Mouse (Mus musculus): ENCODE data around the gene Inf2. TPM values are rescaled to one million over a fixed set of nuclear protein-coding genes. Genes with fewer than 3 reads are reported as not detected.

Gene Inf2
- polyA plus RNA-seq (2015; fragmentation: Nextera tagmentation; extraction: Ambion mirVana): 1.2 and 2.7 TPM in 2 replicates

DNA sequence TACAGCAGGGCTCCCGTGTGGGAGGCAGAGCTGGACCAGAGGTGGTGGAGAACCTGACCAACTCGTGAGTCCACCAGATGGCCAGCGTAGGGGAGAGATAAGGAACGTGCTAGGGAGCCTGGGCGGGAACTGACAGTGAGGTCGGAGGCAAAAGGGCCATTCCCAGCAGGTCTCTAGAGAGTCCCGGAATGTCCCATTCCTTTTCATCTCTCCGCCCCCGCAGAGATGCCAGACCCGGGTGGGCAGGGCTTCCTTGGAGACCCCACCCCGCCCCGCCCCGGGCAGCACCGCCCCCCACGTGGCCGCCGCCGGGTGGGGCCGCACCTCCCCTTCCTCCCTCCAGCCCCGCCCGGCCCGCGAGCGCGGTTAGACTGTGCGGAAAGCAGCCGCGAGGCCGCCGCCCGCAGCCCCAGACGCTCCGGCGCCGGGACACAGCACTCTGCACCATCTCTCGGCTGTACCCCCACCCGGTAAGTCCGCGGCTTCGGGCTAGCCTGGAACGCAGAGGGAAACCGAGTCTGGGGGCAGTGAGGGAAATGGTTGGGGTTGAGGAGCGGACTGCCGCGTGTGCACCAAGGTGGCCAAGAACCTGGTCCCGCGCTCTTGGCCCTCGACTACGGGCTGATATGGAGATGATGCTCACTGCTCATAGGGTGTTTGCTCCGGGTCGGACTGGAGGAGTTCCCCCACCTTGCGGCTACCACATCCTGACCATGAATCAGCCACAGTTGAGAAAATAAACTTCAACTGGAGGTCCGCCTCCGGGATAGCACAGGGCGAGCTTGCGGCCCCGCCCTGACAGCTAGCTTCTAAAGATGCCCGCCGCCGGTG is at the start of gene Inf2:
Gene Inf2, plus strand, starts transcription at position 359 of the 831 bp plus-strand sequence.
- Histone ChIP-seq H3K9ac (ENCODE audit: low read depth, low read length) (peak within 1 kb of the TSS; percentile 49), H3K27ac (ENCODE audit: low read length) (peak within 1 kb of the TSS; percentile 77), H3K27me3 (ENCODE audit: control insufficient read depth, insufficient read depth, low read depth, low read length) (peaks cover 17% of the 10 kb centered on the region), H3K4me1 (ENCODE audit: control insufficient read depth, low read depth, low read length) (peaks cover 27% of the 10 kb centered on the region), H3K4me2 (ENCODE audit: low read depth, low read length) (peak within 1 kb of the TSS; percentile 68), H3K36me3 (ENCODE audit: control insufficient read depth, insufficient read depth) (no peaks in the 10 kb centered on the region), H3K9me3 (replicated peaks; ENCODE audit: control insufficient read depth, low read length) (no peaks in the 10 kb centered on the region), H3K4me3 (ENCODE audit: low read depth, low read length) (peak within 1 kb of the TSS; percentile 63)
- peak; percentile 80 for ATAC-seq (ENCODE audit: low read depth)
- under 1% methylated on average over 57 of the region's 60 CpGs for WGBS (ENCODE audit: insufficient replicate concordance)

DNA sequence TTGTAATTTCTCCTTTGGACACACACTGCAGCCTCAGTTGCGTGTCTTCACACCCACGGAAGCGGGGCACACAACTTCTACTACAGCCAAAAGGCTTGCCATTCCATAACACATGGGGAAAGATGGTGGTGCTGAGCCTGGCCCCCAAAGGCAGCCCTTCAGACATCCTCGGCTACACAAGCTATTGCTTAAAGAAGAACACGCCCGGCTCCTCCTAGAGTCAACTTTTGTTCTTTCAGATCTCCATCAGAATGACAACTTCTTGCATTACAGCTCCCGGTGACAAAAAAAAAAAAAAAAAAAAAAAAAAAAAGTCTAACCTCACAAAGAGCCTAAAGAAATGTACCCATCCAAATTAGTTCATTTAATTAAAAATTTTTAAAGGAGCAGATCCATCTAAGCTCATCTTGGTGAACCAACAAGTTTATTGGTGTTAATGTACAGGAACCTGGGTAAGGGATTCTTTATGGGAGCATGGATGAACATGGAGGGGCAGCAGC is 49.1 kb upstream of the Inf2 start:
- Histone ChIP-seq H3K27ac (ENCODE audit: low read length) (no peak overlapping the region), H3K9me3 (replicated peaks; ENCODE audit: control insufficient read depth, low read length) (no peaks in the 10 kb centered on the region), H3K27me3 (ENCODE audit: control insufficient read depth, insufficient read depth, low read depth, low read length) (no peaks in the 10 kb centered on the region), H3K4me1 (ENCODE audit: control insufficient read depth, low read depth, low read length) (no peaks in the 10 kb centered on the region), H3K4me3 (ENCODE audit: low read depth, low read length) (no peak overlapping the region), H3K36me3 (ENCODE audit: control insufficient read depth, insufficient read depth) (no peaks in the 10 kb centered on the region), H3K9ac (ENCODE audit: low read depth, low read length) (no peak overlapping the region), H3K4me2 (ENCODE audit: low read depth, low read length) (no peak overlapping the region)
- WGBS (ENCODE audit: insufficient replicate concordance): 66% methylated on average over 7 of the region's 7 CpGs
- ATAC-seq (ENCODE audit: low read depth): no peak

DNA sequence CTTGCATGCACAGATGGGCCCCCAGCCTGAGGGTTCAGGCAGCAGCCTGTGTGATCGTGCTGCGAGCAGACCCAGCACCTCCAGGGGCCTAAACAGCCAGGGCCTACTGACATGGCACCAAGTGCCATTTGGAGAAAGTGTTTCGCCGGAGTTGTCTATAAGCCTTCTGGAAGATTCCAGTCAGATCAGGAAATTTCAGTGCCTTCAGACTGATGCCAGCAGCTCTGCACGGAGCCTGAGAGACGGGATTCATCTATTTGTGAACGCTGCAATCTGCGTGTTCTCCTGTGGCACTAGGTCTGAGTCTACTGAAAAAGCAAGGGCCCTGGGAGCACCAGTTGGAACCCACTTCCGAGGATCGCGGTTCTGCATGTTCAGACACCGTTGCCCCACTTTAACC is 48.3 kb upstream of the Inf2 start:
- Histone ChIP-seq H3K9ac (ENCODE audit: low read depth, low read length) (no peak overlapping the region), H3K4me3 (ENCODE audit: low read depth, low read length) (no peak overlapping the region), H3K9me3 (replicated peaks; ENCODE audit: control insufficient read depth, low read length) (no peaks in the 10 kb centered on the region), H3K27me3 (ENCODE audit: control insufficient read depth, insufficient read depth, low read depth, low read length) (no peaks in the 10 kb centered on the region), H3K4me2 (ENCODE audit: low read depth, low read length) (no peak overlapping the region), H3K36me3 (ENCODE audit: control insufficient read depth, insufficient read depth) (no peaks in the 10 kb centered on the region), H3K27ac (ENCODE audit: low read length) (no peak overlapping the region), H3K4me1 (ENCODE audit: control insufficient read depth, low read depth, low read length) (no peaks in the 10 kb centered on the region)
- ATAC-seq (ENCODE audit: low read depth): no peak
- WGBS (ENCODE audit: insufficient replicate concordance): 76% methylated on average over 12 of the region's 12 CpGs

DNA sequence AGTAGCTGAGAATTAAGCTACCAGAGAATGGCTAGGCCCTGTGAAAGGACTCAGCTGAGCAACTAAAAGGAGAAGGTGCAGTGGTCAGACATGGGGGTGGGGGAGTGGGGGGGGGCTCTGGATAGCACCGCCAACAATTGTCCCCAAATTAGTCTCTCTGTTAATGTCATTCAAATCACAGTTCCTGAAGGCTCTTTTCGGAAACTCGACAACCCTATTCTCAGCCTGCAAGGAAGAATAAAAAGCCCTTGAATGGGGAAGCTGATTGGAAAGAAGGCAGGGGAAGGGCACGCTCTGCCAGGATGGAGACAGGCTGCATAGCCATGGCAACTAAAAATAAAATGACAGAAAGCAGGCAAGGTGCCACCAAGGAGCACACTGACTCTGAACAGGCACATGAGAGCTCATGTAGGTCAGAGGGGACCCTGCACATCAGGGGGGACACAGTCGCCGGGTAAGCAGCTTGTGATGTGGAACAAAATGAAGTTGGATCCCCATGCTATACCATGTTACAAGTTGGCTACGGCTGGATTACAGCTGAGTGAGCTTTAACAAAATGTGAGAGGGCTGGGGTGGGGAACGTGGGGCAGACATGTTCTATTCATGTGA is 47.0 kb upstream of the Inf2 start:
- Histone ChIP-seq H3K4me2 (ENCODE audit: low read depth, low read length) (no peak overlapping the region), H3K36me3 (ENCODE audit: control insufficient read depth, insufficient read depth) (no peaks in the 10 kb centered on the region), H3K9ac (ENCODE audit: low read depth, low read length) (no peak overlapping the region), H3K4me3 (ENCODE audit: low read depth, low read length) (no peak overlapping the region), H3K4me1 (ENCODE audit: control insufficient read depth, low read depth, low read length) (no peaks in the 10 kb centered on the region), H3K27me3 (ENCODE audit: control insufficient read depth, insufficient read depth, low read depth, low read length) (no peaks in the 10 kb centered on the region), H3K9me3 (replicated peaks; ENCODE audit: control insufficient read depth, low read length) (no peaks in the 10 kb centered on the region), H3K27ac (ENCODE audit: low read length) (no peak overlapping the region)
- WGBS (ENCODE audit: insufficient replicate concordance): 63% methylated on average over 8 of the region's 8 CpGs
- ATAC-seq (ENCODE audit: low read depth): no peak

DNA sequence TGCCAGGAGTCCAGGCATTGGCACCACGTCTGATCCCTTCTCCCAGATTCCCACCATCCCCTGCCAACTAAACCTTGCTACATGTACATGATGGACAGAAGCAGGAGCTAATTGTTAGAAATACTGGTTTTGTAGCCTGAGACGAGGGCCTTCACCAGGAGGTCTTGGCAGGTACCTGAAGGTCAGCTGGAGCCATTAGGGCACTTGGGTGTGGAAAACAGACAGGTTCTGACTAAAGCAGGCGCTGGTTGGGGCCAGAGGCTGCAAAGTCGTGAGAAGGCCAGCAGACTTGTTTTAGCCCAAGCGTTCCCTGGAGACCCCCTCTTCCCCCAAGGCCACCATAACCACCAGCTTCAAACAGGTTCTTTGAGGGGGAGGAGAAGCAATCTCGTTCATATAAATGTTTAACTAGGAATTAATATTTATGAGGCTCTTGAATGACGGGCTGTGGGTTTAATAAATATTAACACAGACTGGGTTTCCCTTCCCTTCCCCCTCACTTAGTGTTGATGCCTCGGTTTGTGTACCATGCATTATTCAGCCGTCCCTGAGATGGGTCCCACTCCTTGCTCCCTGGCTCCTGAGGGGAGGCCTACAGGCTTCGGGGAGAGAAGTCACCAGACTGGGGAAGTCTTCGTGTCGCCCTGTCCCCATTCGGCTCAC is 46.2 kb upstream of the Inf2 start:
- Histone ChIP-seq H3K36me3 (ENCODE audit: control insufficient read depth, insufficient read depth) (no peaks in the 10 kb centered on the region), H3K27ac (ENCODE audit: low read length) (no peak overlapping the region), H3K4me3 (ENCODE audit: low read depth, low read length) (no peak overlapping the region), H3K4me1 (ENCODE audit: control insufficient read depth, low read depth, low read length) (no peaks in the 10 kb centered on the region), H3K4me2 (ENCODE audit: low read depth, low read length) (no peak overlapping the region), H3K27me3 (ENCODE audit: control insufficient read depth, insufficient read depth, low read depth, low read length) (no peaks in the 10 kb centered on the region), H3K9ac (ENCODE audit: low read depth, low read length) (no peak overlapping the region), H3K9me3 (replicated peaks; ENCODE audit: control insufficient read depth, low read length) (no peaks in the 10 kb centered on the region)
- WGBS (ENCODE audit: insufficient replicate concordance): 55% methylated on average over 13 of the region's 13 CpGs
- no peak for ATAC-seq (ENCODE audit: low read depth)

DNA sequence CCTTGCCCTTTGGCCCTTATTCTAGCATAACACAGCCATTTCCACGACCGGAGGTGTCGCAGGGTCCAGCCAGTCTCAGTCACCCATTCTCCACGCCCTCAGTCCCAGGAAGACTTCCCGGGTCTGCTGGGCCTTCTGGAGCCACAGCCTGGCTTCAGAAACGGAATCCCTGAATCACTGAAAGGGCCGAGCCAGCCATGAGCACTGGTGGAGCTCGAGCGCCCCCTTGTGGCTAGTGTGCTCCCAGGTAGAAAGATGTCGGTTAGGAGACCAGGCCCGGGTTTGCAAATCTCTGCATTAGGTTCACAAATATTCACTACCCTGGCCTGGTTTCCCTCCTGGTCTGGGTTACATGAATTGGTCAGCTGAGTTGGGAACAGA is 45.7 kb upstream of the Inf2 start:
- H3K27me3 ChIP-seq (ENCODE audit: control insufficient read depth, insufficient read depth, low read depth, low read length): no peaks in the 10 kb centered on the region
- H3K9me3 ChIP-seq (replicated peaks; ENCODE audit: control insufficient read depth, low read length): no peaks in the 10 kb centered on the region
- no peak overlapping the region for H3K4me3 ChIP-seq (ENCODE audit: low read depth, low read length)
- ATAC-seq (ENCODE audit: low read depth): 0 out of 2 replicates have a peak, but pooled peaks have one; percentile 9
- no peak overlapping the region for H3K9ac ChIP-seq (ENCODE audit: low read depth, low read length)
- no peak overlapping the region for H3K4me2 ChIP-seq (ENCODE audit: low read depth, low read length)
- H3K27ac ChIP-seq (ENCODE audit: low read length): no peak overlapping the region
- H3K4me1 ChIP-seq (ENCODE audit: control insufficient read depth, low read depth, low read length): no peaks in the 10 kb centered on the region
- 5% methylated on average over 11 of the region's 11 CpGs for WGBS (ENCODE audit: insufficient replicate concordance)
- no peaks in the 10 kb centered on the region for H3K36me3 ChIP-seq (ENCODE audit: control insufficient read depth, insufficient read depth)

DNA sequence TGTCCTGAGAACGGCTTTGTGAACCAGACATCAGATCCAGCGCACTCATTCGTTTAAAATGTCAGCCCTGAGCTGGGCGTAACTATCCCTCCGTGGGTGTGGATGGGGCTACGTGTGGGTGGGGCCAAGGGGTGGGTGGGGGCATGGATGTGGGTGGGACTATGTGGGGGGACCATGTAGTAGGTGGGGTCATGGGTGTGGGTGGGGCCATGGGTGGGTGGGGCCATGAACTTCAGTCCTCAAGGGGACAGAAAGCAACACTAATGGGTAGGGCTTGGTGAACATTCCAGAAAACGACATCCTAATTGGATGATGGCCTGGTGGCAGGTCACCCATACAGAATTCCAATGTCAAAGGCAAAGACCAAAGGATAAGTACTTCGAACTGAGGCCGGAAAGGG is 44.6 kb upstream of the Inf2 start:
- 49% methylated on average over 9 of the region's 9 CpGs for WGBS (ENCODE audit: insufficient replicate concordance)
- no peaks in the 10 kb centered on the region for H3K9me3 ChIP-seq (replicated peaks; ENCODE audit: control insufficient read depth, low read length)
- no peak for ATAC-seq (ENCODE audit: low read depth)

DNA sequence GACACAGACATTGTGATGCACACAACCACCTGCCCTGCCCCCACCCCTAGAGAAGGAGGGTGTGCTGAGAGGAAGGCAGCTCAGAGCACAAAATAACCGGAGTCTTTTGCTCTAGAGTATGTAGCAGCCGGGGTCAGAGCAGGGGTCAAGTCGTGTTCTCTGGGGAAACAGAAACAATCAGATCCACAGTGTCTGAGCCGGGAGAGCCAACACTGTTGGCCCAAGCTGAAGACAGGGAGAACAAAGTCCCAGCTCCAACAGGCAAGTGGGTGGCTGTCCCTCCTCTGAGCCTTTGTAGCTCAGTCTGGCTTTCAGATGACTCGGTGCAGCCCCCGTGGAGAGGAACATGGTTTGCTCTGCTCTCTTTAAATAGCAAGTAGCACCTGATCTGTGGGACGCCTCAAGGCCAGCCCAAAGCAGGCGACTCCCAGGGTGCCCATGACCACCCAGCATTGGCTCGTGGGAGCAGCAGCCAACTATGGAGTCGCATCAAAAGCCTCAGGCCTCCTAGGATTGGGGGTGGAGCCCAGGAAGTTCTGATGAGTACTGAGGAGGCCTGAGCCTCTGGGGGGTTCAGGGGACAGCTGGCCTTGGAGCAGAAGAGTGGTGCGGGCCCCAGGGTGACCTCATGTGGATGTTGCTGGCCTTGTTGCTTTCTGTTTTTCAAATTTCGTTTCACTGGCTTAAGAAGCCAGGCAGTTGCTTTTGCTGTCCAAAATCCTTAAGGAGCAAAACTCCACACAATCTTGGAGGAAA is 43.5 kb upstream of the Inf2 start:
- 43% methylated on average over 12 of the region's 12 CpGs for WGBS (ENCODE audit: insufficient replicate concordance)
- ATAC-seq (ENCODE audit: low read depth): 0 out of 2 replicates have a peak, but pooled peaks have one; percentile 7
- no peak overlapping the region for H3K9ac ChIP-seq (ENCODE audit: low read depth, low read length)

More for the DNA sequence above, 44.6 kb upstream of the Inf2 start:
- H3K27ac ChIP-seq (ENCODE audit: low read length): no peak overlapping the region
- H3K4me1 ChIP-seq (ENCODE audit: control insufficient read depth, low read depth, low read length): no peaks in the 10 kb centered on the region
- H3K27me3 ChIP-seq (ENCODE audit: control insufficient read depth, insufficient read depth, low read depth, low read length): no peaks in the 10 kb centered on the region
- H3K36me3 ChIP-seq (ENCODE audit: control insufficient read depth, insufficient read depth): no peaks in the 10 kb centered on the region
- no peak overlapping the region for H3K9ac ChIP-seq (ENCODE audit: low read depth, low read length)
- no peak overlapping the region for H3K4me3 ChIP-seq (ENCODE audit: low read depth, low read length)
- no peak overlapping the region for H3K4me2 ChIP-seq (ENCODE audit: low read depth, low read length)

More for the DNA sequence above, 43.5 kb upstream of the Inf2 start:
- Histone ChIP-seq H3K4me2 (ENCODE audit: low read depth, low read length) (no peak overlapping the region), H3K4me1 (ENCODE audit: control insufficient read depth, low read depth, low read length) (no peaks in the 10 kb centered on the region), H3K9me3 (replicated peaks; ENCODE audit: control insufficient read depth, low read length) (no peaks in the 10 kb centered on the region), H3K36me3 (ENCODE audit: control insufficient read depth, insufficient read depth) (no peaks in the 10 kb centered on the region), H3K27ac (ENCODE audit: low read length) (no peak overlapping the region), H3K4me3 (ENCODE audit: low read depth, low read length) (no peak overlapping the region), H3K27me3 (ENCODE audit: control insufficient read depth, insufficient read depth, low read depth, low read length) (no peaks in the 10 kb centered on the region)
